ENCODE assay signal across 13 mouse cellular contexts in the genomic region with DNA sequence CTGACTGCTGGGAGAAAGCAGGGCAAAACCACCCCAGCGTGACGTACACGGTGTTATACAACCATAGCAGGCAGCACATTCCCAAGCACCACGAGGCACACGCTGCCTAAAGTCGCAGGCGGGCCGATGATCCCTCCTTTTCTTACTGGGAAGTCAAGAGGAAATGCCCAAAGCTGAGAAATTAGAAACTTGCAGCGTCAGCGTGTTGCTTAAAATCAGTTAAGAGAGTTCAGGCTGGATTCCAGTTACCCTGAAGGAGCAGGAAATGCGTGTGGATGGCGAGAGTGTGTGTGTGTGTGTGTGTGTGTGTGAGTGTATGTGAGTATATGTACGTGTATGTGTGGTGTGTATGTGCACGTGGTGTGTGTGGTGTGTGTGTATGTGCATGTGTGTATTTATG. TPM values are rescaled to one million over a fixed set of nuclear protein-coding genes. Genes with fewer than 3 reads are reported as not detected.
DNase-seq lines count a peak whose midpoint lies in the region; ATAC-seq and TF ChIP-seq lines count a peak whose summit lies in the region.
"Had no signal": no experiment of that assay in that cellular context is flagged by ENCODE, and none has a peak within 500 bp of the region (broad histone marks: within the 10 kb centered on the region; RNA-seq: fewer than 3 reads in every experiment).

No protein-coding gene starts in this region.

- in situ Hi-C loops in ES-E14 (cut with MboI; ENCODE audit: low sequenced_read_pairs in 2 of 2, unreplicated experiment in 2 of 2) = no loop called here

- no peaks in the 10 kb centered on the region for H3K36me3 ChIP-seq in limb, embryonic 14.5 days (ENCODE audit: control insufficient read depth, insufficient read depth, low read length)
- no peaks in the 10 kb centered on the region for H3K36me3 ChIP-seq in limb, embryonic 10.5 days
- no peaks in the 10 kb centered on the region for H3K36me3 ChIP-seq in ES-E14 (ENCODE audit: control insufficient read depth, insufficient read depth, low read length, poor library complexity, severe bottlenecking)
- H3K36me3 ChIP-seq in midbrain, embryonic 14.5 days (ENCODE audit: control insufficient read depth, insufficient read depth, low read length) = no peaks in the 10 kb centered on the region
- H3K36me3 ChIP-seq: heart, embryonic 15.5 days; limb, embryonic 12.5 days had no signal

- no peak overlapping the region for H3K4me2 ChIP-seq in limb, embryonic 14.5 days (replicated peaks; ENCODE audit: low read depth, low read length, severe bottlenecking)
- no peak overlapping the region for H3K4me2 ChIP-seq in midbrain, embryonic 14.5 days (ENCODE audit: low read length)
- H3K4me2 ChIP-seq: heart, embryonic 15.5 days; limb, embryonic 12.5 days had no signal

- no peak overlapping the region for H3K9ac ChIP-seq in limb, embryonic 14.5 days (ENCODE audit: low read depth, low read length, severe bottlenecking)
- no peak overlapping the region for H3K9ac ChIP-seq in ES-E14 (ENCODE audit: insufficient read depth, low read depth, low read length, poor library complexity, severe bottlenecking)
- no peak overlapping the region for H3K9ac ChIP-seq in midbrain, embryonic 14.5 days (replicated peaks; ENCODE audit: low read length)
- H3K9ac ChIP-seq: heart, embryonic 15.5 days; limb, embryonic 12.5 days had no signal

- no peaks in the 10 kb centered on the region for H3K9me3 ChIP-seq in limb, embryonic 14.5 days (ENCODE audit: control insufficient read depth, low read length)
- H3K9me3 ChIP-seq in limb, embryonic 10.5 days (replicated peaks) = no peaks in the 10 kb centered on the region
- no peaks in the 10 kb centered on the region for H3K9me3 ChIP-seq in ES-E14 (ENCODE audit: control insufficient read depth, insufficient read depth, low read depth, low read length)
- no peaks in the 10 kb centered on the region for H3K9me3 ChIP-seq in midbrain, embryonic 14.5 days (ENCODE audit: control insufficient read depth, low read length)
- H3K9me3 ChIP-seq: heart, embryonic 15.5 days had no signal

- peaks cover 6% of the 10 kb centered on the region; the same call in 1 of the 2 replicates for H3K4me1 ChIP-seq in limb, embryonic 14.5 days (ENCODE audit: control insufficient read depth, insufficient read depth, low read length)
- H3K4me1 ChIP-seq in limb, embryonic 10.5 days = peaks cover 15% of the 10 kb centered on the region
- peaks cover 0 to 3% of the 10 kb centered on the region in 2 experiments; a peak in 1 of 4 replicates for H3K4me1 ChIP-seq in ES-E14 (ENCODE audit: control insufficient read depth in 2 of 2, insufficient read depth in 2 of 2, low read length in 2 of 2, poor library complexity in 1 of 2)
- no peaks in the 10 kb centered on the region for H3K4me1 ChIP-seq in midbrain, embryonic 14.5 days (ENCODE audit: control insufficient read depth, insufficient read depth, low read length)
- H3K4me1 ChIP-seq: limb, embryonic 12.5 days had no signal

- no peaks in the 10 kb centered on the region for H3K27me3 ChIP-seq in limb, embryonic 14.5 days (ENCODE audit: control insufficient read depth, insufficient read depth, low read length)
- H3K27me3 ChIP-seq in limb, embryonic 10.5 days (ENCODE audit: low read depth, poor library complexity, severe bottlenecking) = no peaks in the 10 kb centered on the region
- H3K27me3 ChIP-seq in midbrain, embryonic 14.5 days (ENCODE audit: control insufficient read depth, insufficient read depth, low read length) = no peaks in the 10 kb centered on the region
- H3K27me3 ChIP-seq: heart, embryonic 15.5 days; limb, embryonic 12.5 days had no signal

- WGBS in limb, embryonic 14.5 days = 61% methylated on average over 14 of the region's 14 CpGs
- 86% methylated on average over 14 of the region's 14 CpGs for whole genome bisulfite sequencing in limb, embryonic 10.5 days
- 81% methylated on average over 14 of the region's 14 CpGs for WGBS in midbrain, embryonic 14.5 days

- H3K27ac ChIP-seq in limb, embryonic 14.5 days (replicated peaks; ENCODE audit: low read depth, low read length) = no peak overlapping the region
- no peak overlapping the region for H3K27ac ChIP-seq in limb, embryonic 10.5 days
- no peak overlapping the region for H3K27ac ChIP-seq in ES-E14 (ENCODE audit: insufficient read depth, low read depth, low read length, poor library complexity, severe bottlenecking)
- H3K27ac ChIP-seq in midbrain, embryonic 14.5 days (replicated peaks; ENCODE audit: low read depth, low read length) = no peak overlapping the region
- H3K27ac ChIP-seq: heart, embryonic 15.5 days; limb, embryonic 12.5 days had no signal

- ATAC-seq in limb, embryonic 14.5 days (ENCODE audit: low FRiP score, low read depth) = no peak
- no peak for ATAC-seq in midbrain, embryonic 14.5 days (ENCODE audit: low FRiP score, low TSS enrichment)
- ATAC-seq: forebrain, embryonic 16.5 days had no signal

- DNase-seq in limb, embryonic 14.5 days (ENCODE audit: low spot score) = peak; percentile 21
- no peak for DNase-seq in limb, embryonic 10.5 days (ENCODE audit: low spot score)
- no peak for DNase-seq in ES-E14 (ENCODE audit: low read depth, low spot score)
- peak; percentile 23 for DNase-seq in fat pad, adult 2 months (ENCODE audit: extremely low read depth, low read depth, low spot score)
- peak; percentile 74 to 85 for DNase-seq in kidney, postnatal 36 days
- DNase-seq in adrenal gland, adult 2 months = no peak
- no peak for DNase-seq in midbrain, embryonic 14.5 days
- DNase-seq in layer of hippocampus, adult 9-11 months = no peak
- DNase-seq: adrenal gland, adult 8-10 months; cerebellum, adult 9-11 months had no signal

- no peak for TF ChIP-seq POLR2A in limb, embryonic 14.5 days (IDR thresholded peaks at IDR 0.05; ENCODE audit: borderline replicate concordance, extremely low read depth, insufficient read depth, insufficient read length)

- H3K4me3 ChIP-seq in limb, embryonic 14.5 days (replicated peaks; ENCODE audit: low read length) = no peak overlapping the region
- no peak overlapping the region for H3K4me3 ChIP-seq in limb, embryonic 10.5 days
- H3K4me3 ChIP-seq in ES-E14 (ENCODE audit: insufficient read depth in 1 of 2, low read depth in 1 of 2, low read length in 2 of 2, poor library complexity in 1 of 2, severe bottlenecking in 1 of 2) = no peak overlapping the region
- no peak overlapping the region for H3K4me3 ChIP-seq in midbrain, embryonic 14.5 days (replicated peaks; ENCODE audit: low read depth, low read length)
- H3K4me3 ChIP-seq: heart, embryonic 15.5 days; limb, embryonic 12.5 days had no signal

TF ChIP-seq in ES-E14, 5 proteins besides CTCF, POLR2A, EP300 and RAD21:
- no peak for TF ChIP-seq CHD2 (IDR thresholded peaks at IDR 0.05; ENCODE audit: low read depth, low read length)
- peak; percentile 57 for TF ChIP-seq MAFK (IDR thresholded peaks at IDR 0.05; ENCODE audit: insufficient read depth, low read depth, low read length)
- TF ChIP-seq HCFC1 (IDR thresholded peaks at IDR 0.05; ENCODE audit: borderline replicate concordance, insufficient read depth, low read length) = no peak

RNA-seq across cellular contexts. Expression of gene Tmem37, which starts 16.8 kb away (rescaled TPM):
- 6.2 and 9.7 TPM in 2 replicates for polyA plus RNA-seq in limb, embryonic 14.5 days (2012; rRNA removed)
- 7.1 and 9.7 TPM in 2 replicates for polyA plus RNA-seq in limb, embryonic 14.5 days (2014; fragmentation: Nextera tagmentation; extraction: Ambion mirVana)
- 3.2 and 3.5 TPM in 2 replicates for polyA plus RNA-seq in limb, embryonic 10.5 days (2016; fragmentation: Nextera tagmentation; extraction: Ambion mirVana)
- 15.1 and 26.7 TPM in 2 replicates for total RNA-seq in ES-E14 (2012; rRNA removed)
- 10 to 100 TPM in 1 of 2 experiments, 1 to 10 TPM in 1; 9.8 to 22.6 TPM for total RNA-seq in adrenal gland, adult 2 months (2021)
- polyA plus RNA-seq in adrenal gland, adult 2 months (2012; rRNA removed) = 22.4 and 32.9 TPM in 2 replicates
- 3.1 and 7.4 TPM in 2 replicates for polyA plus RNA-seq in midbrain, embryonic 14.5 days (2014; fragmentation: Nextera tagmentation; extraction: Ambion mirVana)

RNA-seq across cellular contexts. Expression of gene Sctr, which starts 50.4 kb away (rescaled TPM):
- 0.55 and 0.82 TPM in 2 replicates for polyA plus RNA-seq in limb, embryonic 14.5 days (2012; rRNA removed)
- polyA plus RNA-seq in limb, embryonic 14.5 days (2014; fragmentation: Nextera tagmentation; extraction: Ambion mirVana) = 0.29 TPM in 1 of 2 replicates, not detected in the other
- polyA plus RNA-seq in limb, embryonic 10.5 days (2016; fragmentation: Nextera tagmentation; extraction: Ambion mirVana) = 0.06 TPM in 1 of 2 replicates, not detected in the other
- 0.11 and 0.22 TPM in 2 replicates for total RNA-seq in ES-E14 (2012; rRNA removed)
- total RNA-seq in adrenal gland, adult 2 months (2021) = 10 to 100 TPM; 10.8 to 18.9 TPM
- polyA plus RNA-seq in adrenal gland, adult 2 months (2012; rRNA removed) = 10.0 and 21.1 TPM in 2 replicates
- 0.38 and 0.53 TPM in 2 replicates for polyA plus RNA-seq in midbrain, embryonic 14.5 days (2014; fragmentation: Nextera tagmentation; extraction: Ambion mirVana)
- polyA plus RNA-seq: heart, embryonic 15.5 days; limb, embryonic 12.5 days had no signal

Comparison
In these comparisons a context has a peak if more than half of its experiments do, and no peak if none do; other contexts are left out.
1. DNase-seq: peak in limb, embryonic 14.5 days (single experiment), fat pad, adult 2 months (single experiment) and kidney, postnatal 36 days (2 of 2); none in limb, embryonic 10.5 days (single experiment), ES-E14 (single experiment), adrenal gland, adult 2 months (single experiment), midbrain, embryonic 14.5 days (single experiment) and layer of hippocampus, adult 9-11 months (single experiment).